Mouse (Mus musculus) layer of hippocampus, postnatal 36 days (tissue): ENCODE data around the gene Ipo7. TPM values are rescaled to one million over a fixed set of nuclear protein-coding genes. Genes with fewer than 3 reads are reported as not detected.
"Not testable (repeated sequence)": the region's sequence is repeated elsewhere in the genome, so short reads cannot be mapped to it uniquely, and the experiment has no call there.

Experiments
- DNase-seq, 2 experiments: peaks; one replicate each; pipeline ENCODE4 v3.0.0; 2022
- total RNA-seq, 2 experiments: library from RNA; stranded (reverse); gene quantifications; 2 replicates each; pipeline ENCODE4 v1.2.3; 2021

The Ipo7 gene
- total RNA-seq, 2 experiments from 2014 or later: 106 to 111 TPM

GRCm38 (mm10) chr7:110023553-110023952 lies 5.5 kb downstream of the Ipo7 start:
- no peak for DNase-seq

GRCm38 (mm10) chr7:110026594-110026993 lies 8.5 kb downstream of the Ipo7 start:
- DNase-seq: no peak

- no peak for DNase-seq
Measured at GRCm38 (mm10) chr7:110028826-110029225, 10.8 kb downstream of the Ipo7 start.

GRCm38 (mm10) chr7:110030342-110030741 lies 12.3 kb downstream of the Ipo7 start:
- DNase-seq: no peak

GRCm38 (mm10) chr7:110057723-110058122 lies 39.6 kb downstream of the Ipo7 start:
- DNase-seq: not testable (repeated sequence)

GRCm38 (mm10) chr7:110059092-110059785 lies 41.2 kb downstream of the Ipo7 start:
- DNase-seq: no peak

GRCm38 (mm10) chr7:110060106-110060668 lies 42.1 kb downstream of the Ipo7 start:
- no peak for DNase-seq

- peak in 1 of 2 experiments; percentile 10 for DNase-seq
Measured at GRCm38 (mm10) chr7:110060669-110061198, 42.7 kb downstream of the Ipo7 start.

GRCm38 (mm10) chr7:110061199-110061751 lies 43.2 kb downstream of the Ipo7 start, which contains the start of gene Zfp143:
Gene Zfp143, plus strand, starts transcription at chr7:110061217.
- DNase-seq: peak; percentile 100

GRCm38 (mm10) chr7:110061752-110062273 lies 43.7 kb downstream of the Ipo7 start:
- peak; percentile 85 for DNase-seq

GRCm38 (mm10) chr7:110063731-110064130 lies 45.7 kb downstream of the Ipo7 start:
- DNase-seq: no peak

- DNase-seq: no peak
Measured at GRCm38 (mm10) chr7:110069070-110069469, 51.0 kb downstream of the Ipo7 start.

- no peak for DNase-seq
Measured at GRCm38 (mm10) chr7:110078168-110078567, 60.1 kb downstream of the Ipo7 start.

GRCm38 (mm10) chr7:110083386-110084165 lies 65.5 kb downstream of the Ipo7 start:
- DNase-seq: peak; percentile 19 to 27

GRCm38 (mm10) chr7:110085217-110085616 lies 67.1 kb downstream of the Ipo7 start:
- no peak for DNase-seq

GRCm38 (mm10) chr7:110087914-110088313 lies 69.8 kb downstream of the Ipo7 start:
- DNase-seq: no peak

- DNase-seq: peak; percentile 20 to 30
Measured at GRCm38 (mm10) chr7:110091670-110092069, 73.6 kb downstream of the Ipo7 start.

- no peak for DNase-seq
Measured at GRCm38 (mm10) chr7:110096332-110096731, 78.3 kb downstream of the Ipo7 start.

GRCm38 (mm10) chr7:110097106-110097793 lies 79.2 kb downstream of the Ipo7 start:
- no peak for DNase-seq

GRCm38 (mm10) chr7:110100854-110101253 lies 82.8 kb downstream of the Ipo7 start:
- DNase-seq: no peak

- no peak for DNase-seq
Measured at GRCm38 (mm10) chr7:110101266-110101665, 83.2 kb downstream of the Ipo7 start.

- DNase-seq: no peak
Measured at GRCm38 (mm10) chr7:110105041-110105440, 87.0 kb downstream of the Ipo7 start.
